Mouse (Mus musculus): Measurements from ENCODE around the gene Dlgap5.

DNA sequence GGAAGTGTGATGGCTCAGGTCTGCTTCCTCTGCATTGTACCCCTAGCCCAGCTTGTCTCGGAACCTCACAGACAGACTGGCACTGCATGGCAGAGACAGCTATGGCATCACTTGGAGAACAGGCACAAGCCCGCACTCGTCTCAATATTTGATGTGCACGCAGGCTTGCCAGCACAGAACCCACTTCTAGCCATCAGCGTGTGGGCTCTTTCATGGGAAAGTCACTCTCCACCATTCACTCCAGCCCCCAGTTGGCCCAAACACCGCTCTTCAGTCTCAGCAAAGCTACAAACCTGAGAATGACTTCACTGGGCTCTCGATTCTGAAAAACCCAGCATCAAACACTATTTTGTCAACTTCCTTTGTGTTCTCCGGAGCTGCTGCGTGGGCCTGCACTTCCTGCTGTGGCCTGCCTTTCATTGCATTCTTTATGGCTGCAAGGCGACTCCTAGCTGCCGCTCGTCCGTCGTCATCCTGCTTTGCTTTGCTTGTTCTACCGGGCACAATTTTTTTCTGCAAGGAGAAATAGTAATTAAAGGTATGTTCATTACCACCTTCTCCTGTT is 22.7 kb downstream of the Dlgap5 start:
- TF ChIP-seq EP300 (IDR thresholded peaks at IDR 0.05; ENCODE audit: low read depth) (no peak), CTCF (IDR thresholded peaks at IDR 0.05; ENCODE audit: low read depth) (no peak)
